Mouse (Mus musculus): Measurements from ENCODE around the gene Apba2. TPM values are rescaled to one million over a fixed set of nuclear protein-coding genes. Genes with fewer than 3 reads are reported as not detected.

The Apba2 gene
- polyA plus RNA-seq, 1 experiment from 2014 or later, result 18.3 TPM

GRCm38 (mm10) chr7:64535269-64535668 lies 33.8 kb downstream of the Apba2 start:
- 81% methylated on average over 2 of the region's 2 CpGs for WGBS
- DNase-seq (ENCODE audit: low spot score) (no peak), ATAC-seq (replicated peaks; ENCODE audit: insufficient number of reproducible peaks, low FRiP score, low TSS enrichment, low read depth) (no peak)
- Histone ChIP-seq H3K4me1 (ENCODE audit: control insufficient read depth, insufficient read depth, low read length) (no peaks in the 10 kb centered on the region), H3K4me3 (ENCODE audit: low read depth, low read length) (no peak overlapping the region), H3K27me3 (ENCODE audit: control insufficient read depth, insufficient read depth, low read length) (no peaks in the 10 kb centered on the region), H3K27ac (replicated peaks; ENCODE audit: low read depth, low read length) (no peak overlapping the region), H3K9ac (replicated peaks; ENCODE audit: low read length) (no peak overlapping the region), H3K4me2 (ENCODE audit: low read depth, low read length) (no peak overlapping the region), H3K36me3 (replicated peaks; ENCODE audit: control insufficient read depth, insufficient read depth, low read depth, low read length) (no peaks in the 10 kb centered on the region), H3K9me3 (replicated peaks; ENCODE audit: control insufficient read depth, low read length) (no peaks in the 10 kb centered on the region)

GRCm38 (mm10) chr7:64539450-64540148 lies 38.1 kb downstream of the Apba2 start:
- no peak overlapping the region for H3K4me3 ChIP-seq (ENCODE audit: low read depth, low read length)
- no peaks in the 10 kb centered on the region for H3K4me1 ChIP-seq (ENCODE audit: control insufficient read depth, insufficient read depth, low read length)
- no peak for DNase-seq (ENCODE audit: low spot score)
- H3K36me3 ChIP-seq (replicated peaks; ENCODE audit: control insufficient read depth, insufficient read depth, low read depth, low read length), result no peaks in the 10 kb centered on the region
- WGBS, result 59% methylated on average over 10 of the region's 10 CpGs
- no peak for ATAC-seq (replicated peaks; ENCODE audit: insufficient number of reproducible peaks, low FRiP score, low TSS enrichment, low read depth)
- no peak overlapping the region for H3K4me2 ChIP-seq (ENCODE audit: low read depth, low read length)
- no peak overlapping the region for H3K27ac ChIP-seq (replicated peaks; ENCODE audit: low read depth, low read length)
- H3K9ac ChIP-seq (replicated peaks; ENCODE audit: low read length), result no peak overlapping the region
- no peaks in the 10 kb centered on the region for H3K9me3 ChIP-seq (replicated peaks; ENCODE audit: control insufficient read depth, low read length)
- no peaks in the 10 kb centered on the region for H3K27me3 ChIP-seq (ENCODE audit: control insufficient read depth, insufficient read depth, low read length)

DNA sequence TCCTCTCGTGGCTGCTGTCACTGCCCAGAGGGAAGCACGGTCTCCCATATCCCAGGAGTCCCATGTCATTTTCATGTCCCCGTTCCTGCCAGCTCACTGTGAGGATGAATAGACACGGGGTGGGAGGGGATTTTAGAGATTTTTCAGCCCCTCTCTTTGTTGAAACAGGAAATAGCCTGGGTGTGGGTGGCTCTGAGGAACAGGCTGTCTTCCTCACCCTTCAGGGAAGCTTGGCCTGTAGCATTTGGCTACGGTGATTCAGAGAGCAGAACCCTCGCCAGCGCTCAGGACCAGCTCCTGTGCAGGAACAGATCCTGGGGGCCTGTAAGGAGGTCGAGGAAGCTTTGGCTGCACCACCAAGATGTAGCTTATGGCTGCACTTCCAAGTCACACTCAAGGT lies 45.3 kb downstream of the Apba2 start:
- Histone ChIP-seq H3K4me1 (ENCODE audit: control insufficient read depth, insufficient read depth, low read length) (no peaks in the 10 kb centered on the region), H3K36me3 (replicated peaks; ENCODE audit: control insufficient read depth, insufficient read depth, low read depth, low read length) (no peaks in the 10 kb centered on the region), H3K4me2 (ENCODE audit: low read depth, low read length) (no peak overlapping the region), H3K4me3 (ENCODE audit: low read depth, low read length) (no peak overlapping the region), H3K27me3 (ENCODE audit: control insufficient read depth, insufficient read depth, low read length) (no peaks in the 10 kb centered on the region), H3K27ac (replicated peaks; ENCODE audit: low read depth, low read length) (no peak overlapping the region), H3K9ac (replicated peaks; ENCODE audit: low read length) (no peak overlapping the region), H3K9me3 (replicated peaks; ENCODE audit: control insufficient read depth, low read length) (no peaks in the 10 kb centered on the region)
- WGBS, result 75% methylated on average over 8 of the region's 8 CpGs
- no peak for DNase-seq (ENCODE audit: low spot score)
- no peak for ATAC-seq (replicated peaks; ENCODE audit: insufficient number of reproducible peaks, low FRiP score, low TSS enrichment, low read depth)

GRCm38 (mm10) chr7:64550856-64551255 lies 49.4 kb downstream of the Apba2 start:
- WGBS, result 43% methylated on average over 1 of the region's 1 CpGs
- ATAC-seq (replicated peaks; ENCODE audit: insufficient number of reproducible peaks, low FRiP score, low TSS enrichment, low read depth) (no peak), DNase-seq (ENCODE audit: low spot score) (no peak)
- Histone ChIP-seq H3K27ac (replicated peaks; ENCODE audit: low read depth, low read length) (no peak overlapping the region), H3K9me3 (replicated peaks; ENCODE audit: control insufficient read depth, low read length) (no peaks in the 10 kb centered on the region), H3K9ac (replicated peaks; ENCODE audit: low read length) (no peak overlapping the region), H3K4me2 (ENCODE audit: low read depth, low read length) (no peak overlapping the region), H3K36me3 (replicated peaks; ENCODE audit: control insufficient read depth, insufficient read depth, low read depth, low read length) (no peaks in the 10 kb centered on the region), H3K4me3 (ENCODE audit: low read depth, low read length) (no peak overlapping the region), H3K4me1 (ENCODE audit: control insufficient read depth, insufficient read depth, low read length) (no peaks in the 10 kb centered on the region), H3K27me3 (ENCODE audit: control insufficient read depth, insufficient read depth, low read length) (no peaks in the 10 kb centered on the region)

GRCm38 (mm10) chr7:64552523-64553190 lies 51.2 kb downstream of the Apba2 start:
- Histone ChIP-seq H3K4me1 (ENCODE audit: control insufficient read depth, insufficient read depth, low read length) (no peaks in the 10 kb centered on the region), H3K9me3 (replicated peaks; ENCODE audit: control insufficient read depth, low read length) (no peaks in the 10 kb centered on the region), H3K9ac (replicated peaks; ENCODE audit: low read length) (no peak overlapping the region), H3K27ac (replicated peaks; ENCODE audit: low read depth, low read length) (no peak overlapping the region), H3K4me2 (ENCODE audit: low read depth, low read length) (no peak overlapping the region), H3K4me3 (ENCODE audit: low read depth, low read length) (no peak overlapping the region), H3K27me3 (ENCODE audit: control insufficient read depth, insufficient read depth, low read length) (no peaks in the 10 kb centered on the region), H3K36me3 (replicated peaks; ENCODE audit: control insufficient read depth, insufficient read depth, low read depth, low read length) (no peaks in the 10 kb centered on the region)
- WGBS, result 84% methylated on average over 11 of the region's 16 CpGs
- ATAC-seq (replicated peaks; ENCODE audit: insufficient number of reproducible peaks, low FRiP score, low TSS enrichment, low read depth), result peak; percentile 70
- no peak for DNase-seq (ENCODE audit: low spot score)

DNA sequence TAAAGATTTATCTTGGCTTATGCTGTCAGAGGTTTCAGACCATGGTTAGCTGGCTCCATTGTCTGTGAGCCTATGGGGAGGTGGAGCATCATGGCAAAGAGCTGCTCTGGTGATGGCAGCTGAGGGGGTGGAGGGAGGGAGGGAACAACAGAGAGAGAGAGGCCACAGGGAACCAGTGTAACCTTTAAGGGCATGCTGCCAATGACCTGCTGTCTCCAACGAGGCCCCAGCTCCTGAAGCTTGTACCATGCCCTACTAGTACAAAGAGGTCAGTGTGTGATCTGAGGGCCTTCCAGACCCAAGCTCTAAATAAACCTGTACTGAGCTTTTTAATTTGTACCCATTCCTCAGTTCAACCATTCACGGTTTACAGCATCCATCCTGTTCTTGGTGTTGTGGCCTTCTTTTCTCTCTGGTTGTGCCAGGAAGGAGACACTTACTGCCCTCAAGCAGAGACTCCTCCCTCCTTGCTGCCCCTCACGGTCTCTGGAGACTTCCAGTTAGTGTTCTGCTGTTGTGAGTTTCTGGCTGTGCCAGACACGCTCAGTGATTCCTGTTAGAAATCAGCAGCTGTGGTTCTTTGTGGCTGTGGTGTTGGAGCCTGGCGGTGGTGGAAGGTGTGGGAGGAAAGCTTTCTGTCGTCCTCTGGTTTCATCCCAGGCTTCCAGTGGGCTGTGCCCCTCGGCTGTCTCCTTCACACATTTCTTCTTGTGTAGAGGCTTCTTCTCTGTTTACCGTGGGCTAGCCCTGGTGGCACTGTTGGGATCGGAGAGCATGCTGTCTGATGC lies 60.4 kb downstream of the Apba2 start:
- ATAC-seq (replicated peaks; ENCODE audit: insufficient number of reproducible peaks, low FRiP score, low TSS enrichment, low read depth) (no peak), DNase-seq (ENCODE audit: low spot score) (no peak)
- Histone ChIP-seq H3K4me3 (ENCODE audit: low read depth, low read length) (no peak overlapping the region), H3K4me1 (ENCODE audit: control insufficient read depth, insufficient read depth, low read length) (no peaks in the 10 kb centered on the region), H3K27me3 (ENCODE audit: control insufficient read depth, insufficient read depth, low read length) (no peaks in the 10 kb centered on the region), H3K36me3 (replicated peaks; ENCODE audit: control insufficient read depth, insufficient read depth, low read depth, low read length) (no peaks in the 10 kb centered on the region), H3K9ac (replicated peaks; ENCODE audit: low read length) (no peak overlapping the region), H3K4me2 (ENCODE audit: low read depth, low read length) (no peak overlapping the region), H3K27ac (replicated peaks; ENCODE audit: low read depth, low read length) (no peak overlapping the region), H3K9me3 (replicated peaks; ENCODE audit: control insufficient read depth, low read length) (no peaks in the 10 kb centered on the region)
- 59% methylated on average over 9 of the region's 9 CpGs for WGBS

GRCm38 (mm10) chr7:64564891-64565571 lies 63.5 kb downstream of the Apba2 start:
- no peak for ATAC-seq (replicated peaks; ENCODE audit: insufficient number of reproducible peaks, low FRiP score, low TSS enrichment, low read depth)
- Histone ChIP-seq H3K9ac (replicated peaks; ENCODE audit: low read length) (no peak overlapping the region), H3K9me3 (replicated peaks; ENCODE audit: control insufficient read depth, low read length) (no peaks in the 10 kb centered on the region), H3K4me2 (ENCODE audit: low read depth, low read length) (no peak overlapping the region), H3K4me3 (ENCODE audit: low read depth, low read length) (no peak overlapping the region), H3K36me3 (replicated peaks; ENCODE audit: control insufficient read depth, insufficient read depth, low read depth, low read length) (no peaks in the 10 kb centered on the region), H3K4me1 (ENCODE audit: control insufficient read depth, insufficient read depth, low read length) (no peaks in the 10 kb centered on the region), H3K27ac (replicated peaks; ENCODE audit: low read depth, low read length) (no peak overlapping the region), H3K27me3 (ENCODE audit: control insufficient read depth, insufficient read depth, low read length) (no peaks in the 10 kb centered on the region)
- WGBS, result 72% methylated on average over 7 of the region's 7 CpGs
- DNase-seq (ENCODE audit: low spot score), result no peak

All from embryonic facial prominence, embryonic 11.5 days (tissue).